Mouse (Mus musculus): ENCODE measurements around the gene Ccdc125. TPM values are rescaled to one million over a fixed set of nuclear protein-coding genes. Genes with fewer than 3 reads are reported as not detected.

Ccdc125 gene
- polyA plus RNA-seq, 1 experiment from 2014 or later = 1.8 TPM

Other genes starting within 250 kb of the Ccdc125 start
- gene Naip1, start 216.8 kb upstream of the Ccdc125 start, polyA plus RNA-seq (2015; fragmentation: Nextera tagmentation; extraction: Ambion mirVana) = not detected in 2 replicates
- gene Gtf2h2, start 177.1 kb upstream of the Ccdc125 start, polyA plus RNA-seq (2015; fragmentation: Nextera tagmentation; extraction: Ambion mirVana) = 69.6 and 70.8 TPM in 2 replicates
- 6.0 and 7.7 TPM in 2 replicates for gene Ocln, start 117.0 kb upstream of the Ccdc125 start, polyA plus RNA-seq (2015; fragmentation: Nextera tagmentation; extraction: Ambion mirVana)
- 1.1 and 1.4 TPM in 2 replicates for gene Marveld2, start 52.7 kb upstream of the Ccdc125 start, polyA plus RNA-seq (2015; fragmentation: Nextera tagmentation; extraction: Ambion mirVana)
- gene Ak6, start 18.7 kb upstream of the Ccdc125 start, polyA plus RNA-seq (2015; fragmentation: Nextera tagmentation; extraction: Ambion mirVana) = 349 and 353 TPM in 2 replicates
- 21.6 and 23.5 TPM in 2 replicates for gene Rad17, start 18.7 kb upstream of the Ccdc125 start, polyA plus RNA-seq (2015; fragmentation: Nextera tagmentation; extraction: Ambion mirVana)
- gene Taf9, start 18.1 kb upstream of the Ccdc125 start, polyA plus RNA-seq (2015; fragmentation: Nextera tagmentation; extraction: Ambion mirVana) = 17.1 and 25.6 TPM in 2 replicates
- gene Cdk7, start 61.2 kb downstream of the Ccdc125 start, polyA plus RNA-seq (2015; fragmentation: Nextera tagmentation; extraction: Ambion mirVana) = 55.0 and 56.2 TPM in 2 replicates
- 111 and 119 TPM in 2 replicates for gene Mrps36, start 74.9 kb downstream of the Ccdc125 start, polyA plus RNA-seq (2015; fragmentation: Nextera tagmentation; extraction: Ambion mirVana)
- gene Cenph, start 106.2 kb downstream of the Ccdc125 start, polyA plus RNA-seq (2015; fragmentation: Nextera tagmentation; extraction: Ambion mirVana) = 16.2 and 16.3 TPM in 2 replicates
- gene Ccnb1, start 116.9 kb downstream of the Ccdc125 start, polyA plus RNA-seq (2015; fragmentation: Nextera tagmentation; extraction: Ambion mirVana) = 128 and 144 TPM in 2 replicates
- gene Slc30a5, start 163.7 kb downstream of the Ccdc125 start, polyA plus RNA-seq (2015; fragmentation: Nextera tagmentation; extraction: Ambion mirVana) = 36.3 and 36.6 TPM in 2 replicates